Mouse (Mus musculus) bone marrow, adult 2 months (tissue): ENCODE results near the gene Stat3.

ENCODE experiments used
- CTCF ChIP-seq: fragments of 200-500 bp; IDR thresholded peaks from 2 replicates; pipeline ENCODE4 v1.5.1; 2011; ENCODE audit warnings: low read length, control low read depth; ENCODE audit not compliant: control insufficient read depth, insufficient read depth
- POLR2A ChIP-seq: fragments of 200-500 bp; IDR thresholded peaks from 2 replicates; pipeline ENCODE4 v1.6.1; 2011; ENCODE audit warnings: low read depth, mild to moderate bottlenecking, control low read depth, low read length, borderline replicate concordance; ENCODE audit not compliant: control insufficient read depth

- TF ChIP-seq CTCF (no peak), POLR2A (no peak)
These were observed 12.0 kb downstream of the Stat3 start for GRCm38 (mm10) chr11:100927386-100927785.
